Mouse (Mus musculus) heart, adult 18-20 months (tissue): ENCODE data around the gene Trio. TPM values are rescaled to one million over a fixed set of nuclear protein-coding genes. Genes with fewer than 3 reads are reported as not detected.

ENCODE experiments used
- DNase-seq, 2 experiments: peaks; one replicate each; pipeline ENCODE4 v3.0.0; 2021 to 2022; ENCODE audit warnings: mixed read lengths in 1 of 2
- total RNA-seq, 2 experiments: library from RNA; stranded (reverse); gene quantifications; 2 replicates each; pipeline ENCODE4 v1.2.3; 2021

The Trio gene
- total RNA-seq, 2 experiments from 2014 or later = 40.2 to 41.5 TPM

GRCm38 (mm10) chr15:28037651-28038050, 12.0 kb upstream of the Trio start:
- DNase-seq = no peak

GRCm38 (mm10) chr15:28035601-28036000, 10.0 kb upstream of the Trio start:
- no peak for DNase-seq

- no peak for DNase-seq
Measured at GRCm38 (mm10) chr15:28034636-28035035, 9.0 kb upstream of the Trio start.

- DNase-seq = no peak
Measured at GRCm38 (mm10) chr15:28029371-28029770, 3.7 kb upstream of the Trio start.

- DNase-seq = no peak
Measured at GRCm38 (mm10) chr15:28028542-28028941, 2.9 kb upstream of the Trio start.

GRCm38 (mm10) chr15:28026167-28026481, 476 bp upstream of the Trio start:
- DNase-seq = no peak

- peak; percentile 46 to 67 for DNase-seq
Measured at GRCm38 (mm10) chr15:28024965-28025338, 696 bp downstream of the Trio start.

- DNase-seq = peak; percentile 78 to 86
Measured at GRCm38 (mm10) chr15:28024031-28024964, 1.4 kb downstream of the Trio start.

GRCm38 (mm10) chr15:28021591-28022209, 3.9 kb downstream of the Trio start:
- DNase-seq = peak in 1 of 2 experiments; percentile 32

- DNase-seq = no peak
Measured at GRCm38 (mm10) chr15:28019393-28020070, 6.1 kb downstream of the Trio start.

GRCm38 (mm10) chr15:28007516-28007915, 18.1 kb downstream of the Trio start:
- DNase-seq = no peak

- no peak for DNase-seq
Measured at GRCm38 (mm10) chr15:28004192-28004767, 21.4 kb downstream of the Trio start.

GRCm38 (mm10) chr15:28002515-28002914, 23.1 kb downstream of the Trio start:
- no peak for DNase-seq

GRCm38 (mm10) chr15:28001299-28001698, 24.3 kb downstream of the Trio start:
- peak in 1 of 2 experiments; percentile 69 for DNase-seq

- no peak for DNase-seq
Measured at GRCm38 (mm10) chr15:27998621-27999359, 26.9 kb downstream of the Trio start.

GRCm38 (mm10) chr15:27997917-27998316, 27.7 kb downstream of the Trio start:
- DNase-seq = no peak

GRCm38 (mm10) chr15:27997391-27997841, 28.2 kb downstream of the Trio start:
- peak; percentile 56 to 70 for DNase-seq

GRCm38 (mm10) chr15:27996750-27997149, 28.9 kb downstream of the Trio start:
- no peak for DNase-seq

GRCm38 (mm10) chr15:27995421-27995820, 30.2 kb downstream of the Trio start:
- DNase-seq = no peak

GRCm38 (mm10) chr15:27994870-27995269, 30.8 kb downstream of the Trio start:
- no peak for DNase-seq

- no peak for DNase-seq
Measured at GRCm38 (mm10) chr15:27993528-27993927, 32.1 kb downstream of the Trio start.

- no peak for DNase-seq
Measured at GRCm38 (mm10) chr15:27992596-27992995, 33.1 kb downstream of the Trio start.
